Mouse (Mus musculus): ENCODE results near the gene Cdh4.

GRCm38 (mm10) chr2:179649370-179649769 is 207.1 kb downstream of the Cdh4 start:
- TF ChIP-seq POLR2A (IDR thresholded peaks at IDR 0.05; ENCODE audit: borderline replicate concordance, extremely low read depth, insufficient read depth, insufficient read length, poor library complexity, severe bottlenecking) (no peak), CTCF (IDR thresholded peaks at IDR 0.05; ENCODE audit: borderline replicate concordance, extremely low read depth, insufficient read depth, insufficient read length) (no peak)

Data from brain, embryonic 14.5 days (tissue).